Mouse (Mus musculus) heart, adult 2 months (tissue): Measurements from ENCODE around the gene Vash2.

Source experiments
- CTCF ChIP-seq: fragments of 200-600 bp; IDR thresholded peaks from 2 replicates; pipeline ENCODE4 v1.8.1; 2022; ENCODE audit warnings: antibody characterized with exemption, mild to moderate bottlenecking, moderate library complexity
- EP300 ChIP-seq: fragments of 200-500 bp; IDR thresholded peaks from 2 replicates; pipeline ENCODE4 v1.6.1; 2011; ENCODE audit warnings: low read depth, low read length, control low read depth; ENCODE audit not compliant: insufficient read depth
- POLR2A ChIP-seq: fragments of 200-500 bp; IDR thresholded peaks from 2 replicates; pipeline ENCODE4 v1.6.1; 2011; ENCODE audit warnings: mild to moderate bottlenecking, low read depth, low read length, control low read depth; ENCODE audit not compliant: insufficient read depth

- TF ChIP-seq POLR2A (no peak), CTCF (no peak), EP300 (no peak)
Observed at GRCm38 (mm10) chr1:190951014-190951413, 28.1 kb downstream of the Vash2 start.
